Mouse (Mus musculus) kidney, postnatal 14 days (tissue): ENCODE measurements at regions not wholly inside any gene's neighbourhood (a gene's known extent, or its start where the extent isn't known, plus 50 kb on each side); places are given as distances from the start of the nearest gene placed in this dataset.

Experiments used
- DNase-seq: peaks from one replicate; pipeline ENCODE4 v3.0.0; 2022; ENCODE audit warnings: mixed read lengths

DNA sequence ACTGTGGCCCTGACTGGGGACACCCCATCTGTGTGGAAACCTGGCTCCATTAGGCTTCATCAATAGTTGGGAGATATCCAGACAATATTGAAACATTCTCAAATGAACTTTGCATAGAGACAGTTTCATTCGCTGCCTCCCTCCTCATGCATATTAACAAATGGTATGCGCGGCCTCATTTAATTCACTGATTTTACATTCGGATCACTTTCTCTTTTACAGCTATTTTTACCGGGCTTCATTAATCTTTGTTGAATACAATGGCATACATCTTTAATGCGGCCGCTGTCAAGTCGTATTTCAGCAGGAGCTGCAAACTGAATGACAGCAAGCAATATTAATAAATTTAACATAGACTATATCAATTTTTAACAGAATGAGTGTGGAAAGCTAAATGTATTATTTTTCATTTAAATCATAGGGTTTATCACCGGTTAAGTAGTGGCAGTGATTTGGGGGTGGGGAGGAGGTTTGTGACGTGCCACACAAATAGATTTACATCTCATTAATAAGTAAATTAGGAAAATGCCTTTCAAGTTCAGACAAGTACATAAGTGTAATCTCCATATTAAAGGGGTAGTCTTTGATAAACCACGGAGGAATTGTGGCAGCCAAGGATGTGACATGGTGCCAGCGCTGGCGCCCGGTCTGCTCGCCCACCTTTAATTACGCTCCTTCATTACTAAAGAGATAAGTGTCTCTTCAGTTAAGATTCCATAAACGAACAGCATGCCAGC is 480.4 kb upstream of the Mki67 start:
- DNase-seq: no peak

DNA sequence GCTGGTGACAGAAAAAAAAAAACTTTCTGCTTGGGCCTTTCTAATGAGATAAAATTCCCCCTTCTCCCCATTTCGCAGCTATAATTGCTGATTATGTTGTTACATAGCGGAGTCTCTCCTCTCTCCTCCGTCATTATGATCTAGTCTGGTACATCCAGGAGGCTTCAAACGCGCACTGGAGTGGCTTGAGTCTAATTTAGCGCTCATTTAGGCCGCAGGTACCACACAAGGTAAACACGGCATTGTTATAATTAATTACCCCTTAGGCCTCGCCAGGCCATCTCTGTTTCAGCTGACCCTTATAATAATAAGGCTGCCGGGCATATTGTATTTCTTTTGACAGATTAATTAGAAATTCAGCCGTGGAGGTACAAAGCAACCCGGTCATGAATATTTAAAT is 492.7 kb upstream of the Mki67 start:
- no peak for DNase-seq

DNA sequence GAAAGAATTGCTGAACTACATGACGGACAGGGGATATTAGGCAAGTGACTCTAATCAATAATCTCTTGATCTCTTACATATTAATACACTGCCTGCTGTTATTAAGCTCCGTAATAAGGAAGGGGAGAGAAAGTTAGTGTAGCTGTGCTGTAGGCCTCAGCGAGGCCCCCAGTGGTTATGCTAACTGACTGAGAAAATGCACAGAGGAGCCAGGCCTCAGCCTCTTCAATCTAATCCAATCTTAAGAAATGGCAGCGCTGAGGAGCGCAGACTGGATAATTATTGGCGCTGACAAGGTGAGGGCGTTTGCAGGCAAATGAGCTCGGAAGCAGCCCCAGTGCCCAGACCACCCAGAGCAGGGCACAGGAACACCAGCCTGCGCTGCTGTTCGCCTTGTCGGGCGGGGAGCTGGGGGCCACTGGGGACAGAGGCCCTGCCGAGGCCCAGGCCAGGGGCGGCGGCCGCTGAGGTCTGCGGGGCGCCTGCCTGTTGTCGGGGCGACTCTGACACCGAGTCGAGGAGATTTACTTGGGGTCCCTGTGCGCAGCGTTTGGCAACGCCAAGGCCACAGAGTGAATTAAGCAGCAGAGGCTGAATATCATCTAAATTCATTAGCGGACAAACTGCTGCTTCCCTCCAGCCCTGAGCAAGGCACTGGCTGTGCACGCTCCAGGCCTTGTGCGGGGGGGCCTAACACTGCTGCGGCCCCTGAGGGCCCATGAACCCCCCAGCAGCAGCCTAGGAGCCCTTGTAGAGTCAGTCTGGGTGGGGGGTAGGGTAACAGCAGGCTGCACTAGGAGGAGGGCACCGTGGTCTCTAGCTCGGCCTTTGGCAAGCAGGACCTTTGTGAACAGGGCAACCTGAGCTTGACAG is 493.4 kb upstream of the Mki67 start:
- no peak for DNase-seq

DNA sequence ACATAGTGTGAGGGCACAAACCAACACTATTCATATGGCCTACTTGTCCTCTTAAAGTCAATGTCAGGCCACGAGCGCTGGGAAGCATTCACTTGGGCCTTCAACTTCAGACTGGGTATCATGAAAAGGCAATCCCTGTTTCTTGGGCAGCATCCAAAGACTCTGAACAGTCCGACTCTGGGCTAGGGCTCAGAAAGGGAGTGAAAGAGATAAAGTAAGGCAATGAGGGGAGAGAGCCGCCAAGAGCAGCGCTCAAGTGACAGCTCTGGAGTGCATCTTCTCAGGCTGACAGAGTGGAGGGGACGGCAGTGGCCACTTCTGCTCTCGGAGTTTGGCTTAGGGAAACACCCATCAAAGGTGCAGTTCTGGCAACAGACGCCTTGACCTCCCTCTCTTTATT is 496.3 kb upstream of the Mki67 start:
- DNase-seq: no peak

DNA sequence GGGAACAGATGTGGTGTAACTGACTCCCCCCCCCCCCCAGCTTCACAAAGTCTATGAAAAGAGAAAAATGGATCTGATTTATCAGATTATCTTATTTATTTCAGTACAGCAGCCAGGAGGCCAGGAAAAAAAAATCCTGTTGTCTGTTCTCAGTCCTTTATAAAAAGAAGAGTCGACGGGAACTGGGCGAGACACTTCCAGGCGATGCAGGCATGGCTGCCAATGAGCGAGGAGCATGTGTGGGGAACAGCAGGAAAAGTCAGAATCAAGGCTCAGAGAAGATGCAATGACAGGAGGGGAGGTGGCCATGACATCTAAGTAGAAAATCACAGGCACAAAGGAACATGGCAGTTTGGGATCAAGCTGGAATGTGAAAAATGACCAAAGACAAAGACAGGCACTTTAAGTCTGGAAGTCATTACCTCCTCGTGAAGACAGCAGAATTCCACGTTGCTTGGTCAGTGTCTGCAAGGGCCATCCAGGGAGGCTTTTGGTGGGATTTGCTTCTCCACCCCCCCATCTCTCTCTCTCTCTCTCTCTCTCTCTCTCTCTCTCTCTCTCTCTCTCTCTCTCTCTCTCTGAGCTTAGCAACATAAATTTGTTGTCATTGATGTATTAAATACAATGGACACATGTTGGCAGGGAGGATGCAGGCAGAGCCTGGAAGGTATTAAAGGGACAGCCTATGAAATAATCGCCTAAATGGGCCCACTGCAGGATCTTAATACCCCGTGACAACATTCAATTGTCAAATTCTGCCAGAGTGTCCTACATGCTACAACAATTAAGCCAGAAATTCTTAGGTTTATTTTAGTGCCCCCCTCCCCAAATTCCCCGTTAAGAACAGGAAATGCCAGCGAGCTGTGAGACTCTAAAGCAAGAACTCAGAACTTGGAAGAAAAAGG is 497.1 kb upstream of the Mki67 start:
- no peak for DNase-seq

DNA sequence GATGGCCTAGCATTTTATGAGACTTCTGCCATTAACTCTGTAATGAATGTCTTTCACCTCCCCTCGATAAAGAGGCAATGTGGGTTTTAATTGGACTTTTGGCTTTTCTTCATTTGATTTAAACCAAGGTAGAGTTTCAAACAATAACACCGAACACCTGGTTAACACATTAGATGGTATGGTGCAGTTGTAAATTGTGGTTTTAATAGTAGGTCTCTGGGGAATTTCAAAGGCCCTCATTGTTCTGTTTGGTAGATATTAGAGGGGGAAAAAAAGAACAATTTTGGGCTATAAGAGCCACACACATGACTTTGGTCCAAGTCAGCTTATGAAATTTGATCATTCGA is 497.8 kb upstream of the Mki67 start:
- DNase-seq: no peak

DNA sequence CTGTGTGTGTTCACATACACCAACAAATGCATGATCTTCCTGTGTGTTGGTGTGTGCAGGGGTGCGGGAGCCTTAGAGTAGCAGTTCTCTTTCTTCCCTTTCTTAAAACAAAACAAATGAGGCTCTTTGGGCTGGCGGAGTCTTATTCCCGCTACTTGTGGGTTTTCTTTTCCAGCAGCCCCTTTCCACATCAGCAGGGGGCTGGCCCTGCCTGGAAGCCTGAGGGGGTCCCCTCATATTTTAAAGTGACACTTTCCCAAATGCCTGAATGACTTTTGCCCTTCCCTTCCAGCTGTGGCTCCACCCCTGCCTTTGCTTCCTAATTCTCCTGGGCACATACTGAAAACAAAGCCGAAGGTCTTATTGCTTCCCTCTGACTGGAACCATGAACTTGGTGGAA is 498.3 kb upstream of the Mki67 start:
- no peak for DNase-seq

DNA sequence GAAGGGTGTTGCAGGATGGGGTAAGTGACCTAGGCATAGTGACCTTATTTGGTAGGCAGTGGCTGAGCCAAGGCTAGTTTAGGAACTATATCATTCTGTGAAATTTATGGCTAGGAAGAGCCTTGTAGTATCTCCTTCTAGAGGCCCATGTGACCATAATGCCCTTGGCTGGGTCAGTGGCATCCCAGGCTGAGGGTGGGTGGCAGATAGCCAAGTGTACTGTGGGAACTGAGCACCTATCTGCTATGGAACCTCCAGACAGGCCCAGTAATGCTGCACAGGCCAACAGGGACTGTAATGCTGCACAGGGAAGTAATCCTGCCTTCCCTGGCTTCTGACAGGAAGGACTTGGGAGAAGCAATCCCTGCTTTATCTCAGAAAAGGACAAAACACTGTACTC is 500.6 kb upstream of the Mki67 start:
- DNase-seq: peak; percentile 32

DNA sequence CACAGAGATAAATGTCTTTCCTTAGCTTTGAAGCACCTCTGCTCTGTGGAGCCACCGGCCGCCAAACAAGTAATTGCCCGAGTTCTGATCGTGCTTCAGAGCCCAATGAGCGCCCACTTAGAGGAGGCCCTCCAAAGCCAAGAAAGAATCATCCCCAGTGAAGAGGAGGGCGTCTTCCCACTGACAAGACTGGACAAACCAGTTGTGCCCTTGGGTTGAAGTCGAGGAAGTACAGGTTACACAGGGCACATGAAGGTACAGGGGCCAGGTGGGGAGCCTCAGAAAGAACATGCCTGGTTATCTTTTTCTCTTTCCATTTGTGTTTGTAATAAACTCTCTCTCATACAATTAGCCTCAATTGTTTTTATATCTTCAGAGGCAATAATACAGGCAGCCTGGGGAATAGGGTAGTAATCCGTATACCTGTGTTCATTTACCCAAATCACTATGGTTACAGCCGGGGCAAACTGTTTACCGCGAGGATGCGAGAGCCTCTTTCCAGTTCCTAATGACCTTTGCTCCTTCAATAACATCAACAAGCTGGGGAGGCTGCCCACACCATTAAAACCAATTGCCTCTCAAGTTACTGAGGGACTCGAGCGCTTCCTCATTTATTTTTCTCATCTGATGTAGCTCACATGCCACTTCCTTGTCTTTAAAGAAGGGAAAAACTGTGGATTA is 503.5 kb upstream of the Mki67 start:
- DNase-seq: no peak

DNA sequence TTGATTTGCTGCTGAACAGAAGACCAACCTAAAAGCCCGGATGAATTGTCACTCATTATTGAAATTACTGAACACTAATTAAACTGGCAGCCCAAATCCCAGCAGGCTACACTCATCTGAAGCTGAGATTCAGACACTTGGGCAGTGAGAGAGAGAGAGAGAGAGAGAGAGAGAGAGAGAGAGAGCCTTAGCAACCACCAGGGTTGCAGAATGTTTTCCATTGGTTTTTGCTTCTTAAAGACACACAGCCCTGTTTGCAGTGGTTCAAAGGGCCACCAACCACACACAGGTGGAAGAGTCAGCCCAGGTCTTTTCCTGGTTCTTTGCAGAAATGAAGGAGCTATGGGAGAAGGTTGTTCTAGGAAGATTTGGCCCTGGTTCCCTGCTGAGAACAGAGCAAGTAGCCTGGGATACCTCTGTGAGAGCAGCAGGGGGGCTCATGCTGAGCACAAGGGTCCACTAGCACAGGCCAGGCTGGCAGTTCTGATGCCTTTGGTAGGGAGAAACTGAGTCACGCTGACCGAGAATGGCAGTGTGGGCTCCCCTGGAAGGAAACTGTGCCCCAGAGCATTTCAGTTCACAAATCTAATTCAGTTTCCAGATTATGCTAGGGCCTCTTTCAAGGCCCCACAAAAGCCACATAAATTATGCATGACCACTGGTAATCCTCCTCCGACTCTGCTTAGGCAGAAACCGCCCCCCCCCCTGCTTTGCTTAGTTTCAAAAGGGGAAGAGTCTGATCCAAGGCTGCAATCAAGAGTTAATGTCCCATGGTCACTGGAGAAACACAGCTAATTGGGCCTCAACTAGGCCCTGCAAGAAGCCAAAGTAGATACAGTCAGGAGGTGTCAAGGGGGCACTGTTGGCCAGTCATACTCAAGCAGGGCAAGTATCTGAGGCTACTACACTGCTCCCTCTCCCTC is 504.3 kb upstream of the Mki67 start:
- no peak for DNase-seq

DNA sequence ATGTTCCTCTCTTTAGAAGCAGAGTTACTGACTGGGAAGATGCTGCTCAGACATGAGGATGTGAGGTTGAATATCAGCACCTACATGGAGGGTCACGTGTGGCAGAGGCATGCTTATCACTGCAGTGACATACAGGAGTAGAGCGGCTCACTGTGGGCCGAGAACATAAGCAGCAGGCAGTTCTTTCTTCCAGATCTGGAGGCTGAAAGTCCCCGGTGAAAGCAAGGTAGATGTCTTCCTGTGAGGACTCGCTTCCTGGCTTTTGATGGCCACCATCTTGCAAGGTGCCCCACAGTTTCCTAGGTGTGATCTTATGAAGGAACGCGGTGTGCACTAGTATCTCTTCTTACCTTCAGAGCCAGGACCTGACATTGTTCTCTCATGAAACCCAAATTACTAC is 505.5 kb upstream of the Mki67 start:
- DNase-seq: no peak

DNA sequence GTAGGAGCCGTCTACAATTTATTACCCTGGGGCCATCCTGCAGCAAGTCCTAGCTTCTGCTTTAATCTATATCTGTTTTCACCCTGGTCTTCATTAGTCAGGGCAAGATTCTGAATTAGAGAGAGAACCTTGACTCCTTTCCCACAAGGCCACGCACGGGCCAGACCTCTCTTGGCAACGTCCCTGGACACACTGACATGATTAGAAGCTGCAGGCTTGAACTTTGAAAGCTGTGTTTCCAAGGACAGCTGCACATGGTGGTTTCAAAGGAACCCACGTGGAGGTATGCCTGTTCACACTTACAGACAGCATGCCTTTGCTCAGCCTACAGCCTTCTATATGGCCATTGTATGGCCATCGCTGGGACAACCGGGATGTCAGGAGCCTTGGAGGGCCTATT is 509.9 kb upstream of the Mki67 start:
- no peak for DNase-seq

DNA sequence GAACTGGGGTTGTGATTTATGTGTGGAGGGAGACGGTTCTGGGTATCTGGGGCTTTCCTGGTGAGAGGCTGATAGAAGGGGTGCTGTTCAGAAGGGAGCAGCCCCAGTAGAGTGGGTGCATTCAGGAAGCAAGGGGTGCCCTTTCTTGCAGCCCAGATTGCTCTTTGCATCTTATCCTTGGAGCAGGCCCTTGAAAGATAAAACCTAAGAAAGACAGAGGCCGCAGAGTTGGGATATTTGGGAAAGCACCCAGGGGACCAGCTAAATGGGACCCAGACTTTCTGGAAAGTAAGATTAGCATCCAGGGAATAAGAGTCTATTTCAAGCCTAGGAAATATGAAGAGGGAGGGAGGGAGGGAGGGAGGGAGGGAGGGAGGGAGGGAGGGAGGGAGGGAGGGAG is 512.2 kb upstream of the Mki67 start:
- DNase-seq: no peak

DNA sequence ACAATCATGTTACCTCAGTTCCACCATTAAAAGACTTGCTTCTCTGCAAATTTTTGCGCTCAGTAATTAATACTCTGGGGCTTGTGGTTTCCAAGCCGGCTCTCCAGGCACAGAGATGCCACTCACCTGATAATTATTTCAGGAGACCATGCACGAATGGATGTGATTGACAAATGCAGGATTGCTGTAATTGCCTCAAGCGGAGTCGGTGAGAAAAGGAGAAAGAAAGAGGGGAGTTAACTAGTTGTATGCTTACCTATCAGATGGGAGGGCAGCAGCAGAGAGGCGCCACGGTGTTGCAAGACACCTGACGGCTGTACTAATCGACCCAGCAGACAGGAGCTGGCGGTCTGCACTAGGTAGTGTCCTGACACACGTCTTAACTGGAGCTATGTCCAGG is 513.4 kb upstream of the Mki67 start:
- no peak for DNase-seq

DNA sequence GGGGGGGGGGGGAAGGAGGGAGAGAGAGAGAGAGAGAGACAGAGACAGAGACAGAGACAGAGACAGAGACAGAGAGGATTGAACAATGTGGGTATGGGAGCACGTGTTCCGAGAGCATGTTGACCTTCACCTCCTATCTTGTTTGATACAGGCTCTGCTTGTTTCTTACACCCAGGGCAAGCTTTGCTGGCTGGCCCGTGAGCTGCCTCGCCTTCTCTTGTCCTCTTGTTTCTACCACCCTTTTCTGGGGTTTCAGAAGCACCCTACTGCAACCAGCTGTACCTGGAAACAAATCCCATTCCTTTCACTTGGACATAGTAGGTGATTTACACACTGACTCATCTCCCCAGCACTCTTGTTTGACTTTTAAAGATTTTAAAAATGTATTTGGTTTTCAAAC is 516.0 kb upstream of the Mki67 start:
- no peak for DNase-seq

DNA sequence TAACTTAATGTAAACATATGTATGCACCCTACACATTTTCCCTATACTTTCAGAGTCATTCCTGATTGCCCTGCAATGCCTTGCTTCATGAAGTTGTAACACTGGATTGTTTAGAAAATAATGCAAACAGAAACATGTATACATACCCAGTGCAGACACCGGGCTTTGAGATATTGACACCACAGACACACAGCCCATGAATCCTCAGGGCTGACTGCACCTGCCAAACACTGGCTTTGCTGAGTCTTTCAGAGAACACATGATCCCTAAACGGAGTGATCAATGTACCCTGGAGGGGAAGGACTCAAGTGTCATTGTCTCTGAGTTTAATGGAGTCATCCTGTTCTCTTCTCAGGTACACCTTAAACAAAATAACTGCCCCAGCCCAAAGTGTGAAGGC is 519.4 kb upstream of the Mki67 start:
- no peak for DNase-seq

DNA sequence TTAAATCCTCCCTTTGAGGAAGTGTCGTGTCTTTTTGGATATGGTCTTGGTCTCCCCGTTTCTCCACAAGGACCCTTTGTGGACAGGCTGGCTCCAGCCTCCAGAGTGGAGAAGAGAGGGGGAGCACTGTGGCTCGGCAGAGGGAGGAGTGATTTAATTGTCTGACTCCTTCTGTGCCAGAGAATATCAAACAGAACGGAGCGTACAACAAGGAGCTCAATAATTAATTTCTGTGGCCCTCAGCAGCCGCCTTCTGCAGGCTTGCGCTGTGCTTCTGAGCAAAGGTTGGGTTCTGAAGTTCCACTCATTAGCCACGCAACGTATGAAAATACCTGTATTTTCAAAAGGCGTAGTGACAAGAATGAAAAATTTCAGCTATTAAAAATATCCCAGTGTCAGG is 520.2 kb upstream of the Mki67 start:
- DNase-seq: peak; percentile 56

DNA sequence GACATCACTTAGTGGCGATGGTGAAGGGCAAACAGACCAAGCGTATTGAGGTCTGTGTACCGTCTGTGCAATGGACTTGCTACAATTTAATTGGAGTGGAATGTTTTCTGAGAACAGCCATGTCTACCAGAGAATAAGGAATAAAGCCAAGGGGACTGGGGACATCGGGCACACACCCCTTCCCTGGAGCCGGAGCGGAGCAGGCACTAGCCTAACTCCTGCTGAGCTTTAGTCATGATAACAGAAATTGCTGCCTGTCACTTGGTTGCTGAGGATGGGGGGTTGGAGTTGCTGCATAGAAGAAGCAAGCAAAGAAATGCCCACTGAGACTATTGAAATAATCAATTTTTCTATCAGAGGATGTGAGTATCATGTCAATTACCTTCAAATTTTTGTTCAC is 549.5 kb upstream of the Mki67 start:
- DNase-seq: no peak

DNA sequence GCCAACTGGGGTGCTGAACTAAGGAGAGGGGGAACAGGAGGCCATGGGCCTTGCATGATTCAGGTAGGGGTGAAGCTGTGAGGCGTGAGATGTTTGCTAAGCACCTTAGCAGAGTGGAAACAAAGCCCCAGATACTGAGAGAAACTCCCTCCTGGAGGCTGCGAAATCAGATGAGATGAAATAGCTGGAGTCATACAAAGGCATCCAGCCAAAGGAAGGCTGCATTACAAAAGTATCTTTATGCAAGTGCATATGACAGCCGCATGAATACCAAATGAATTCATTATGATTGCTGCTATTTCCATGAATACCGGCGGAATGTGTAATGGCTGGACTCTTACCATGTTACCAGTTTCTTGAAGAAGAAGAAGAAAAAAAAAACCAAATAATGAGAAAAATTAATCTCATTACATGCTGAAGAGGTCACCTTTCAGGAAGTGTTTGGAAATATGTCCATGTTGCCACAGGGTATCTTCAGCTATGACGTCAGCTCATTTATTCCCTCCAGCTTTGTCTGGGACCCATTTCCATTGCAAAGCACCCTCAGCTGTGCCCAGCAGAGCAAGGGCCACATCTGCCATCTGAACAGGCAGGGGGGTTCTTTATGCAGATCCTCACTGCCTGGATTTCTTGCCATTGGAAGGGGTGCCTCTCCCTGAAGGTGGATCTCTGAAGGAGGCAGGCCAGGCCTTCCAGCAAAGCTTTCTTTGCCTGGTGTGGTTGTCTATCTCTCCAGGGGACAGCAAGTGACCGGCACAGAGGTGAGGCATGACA is 551.7 kb upstream of the Mki67 start:
- no peak for DNase-seq

DNA sequence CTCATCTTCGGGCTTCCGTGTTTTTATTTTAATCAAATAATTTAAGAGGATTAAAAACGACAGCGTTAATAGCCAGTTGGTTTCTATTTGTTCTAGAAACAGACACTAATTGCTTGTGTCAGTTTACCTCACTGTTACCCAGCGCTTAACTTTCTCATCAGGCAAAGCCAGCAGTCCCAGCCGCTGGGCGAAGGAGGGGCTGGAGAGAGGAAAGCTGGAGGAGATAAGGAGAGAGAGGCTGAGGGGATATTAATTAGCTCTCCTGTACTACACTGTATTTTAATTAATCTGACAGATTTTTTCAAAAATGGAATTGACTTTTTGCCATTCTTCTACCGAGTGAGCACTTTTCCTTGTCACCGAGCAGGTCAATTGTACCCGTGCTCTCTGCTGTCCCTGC is 559.5 kb upstream of the Mki67 start:
- DNase-seq: no peak

DNA sequence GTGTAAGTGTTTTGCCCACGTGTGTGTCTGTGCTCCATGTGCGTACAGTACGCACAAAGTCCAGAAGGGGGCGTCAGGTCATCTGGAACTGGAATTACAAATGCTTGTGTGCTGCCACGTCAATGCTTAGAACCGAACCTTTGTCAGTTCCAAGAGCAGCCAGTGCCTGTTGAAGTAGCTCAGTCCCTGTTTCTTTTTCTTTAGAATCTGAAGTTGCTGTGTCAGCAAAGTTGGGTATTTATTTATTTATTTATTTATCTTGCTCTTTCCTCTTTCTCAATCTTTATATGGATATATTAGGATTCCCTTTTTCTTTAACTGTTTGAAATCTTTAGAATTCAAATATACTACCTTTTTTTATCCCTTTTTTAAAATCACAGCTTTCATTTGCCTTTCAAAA is 567.6 kb upstream of the Mki67 start:
- no peak for DNase-seq
